Mouse (Mus musculus) adrenal gland, adult (tissue): ENCODE data around the gene Il10ra.
A peak's percentile ranks its signal among the peaks of the same experiment; 100 is the strongest.

Experiments
- DNase-seq, 2 experiments: peaks; one replicate each; pipeline ENCODE4 v3.0.0; 2022 to 2023; ENCODE audit warnings: low spot score in 1 of 2; ENCODE audit not compliant: inconsistent age in 2 of 2

The Il10ra gene

GRCm38 (mm10) chr9:45268597-45269325 lies at the start of gene Il10ra:
Gene Il10ra, minus strand, starts transcription at chr9:45269149.
- peak; percentile 68 to 84 for DNase-seq

GRCm38 (mm10) chr9:45317635-45318034 lies 48.7 kb upstream of the Il10ra start:
- DNase-seq = peak in 1 of 2 experiments; percentile 74

- no peak for DNase-seq
These were observed 45.0 kb upstream of the Il10ra start for GRCm38 (mm10) chr9:45313913-45314312.

GRCm38 (mm10) chr9:45311858-45312257 lies 42.9 kb upstream of the Il10ra start:
- DNase-seq = no peak

GRCm38 (mm10) chr9:45308521-45308920 lies 39.6 kb upstream of the Il10ra start:
- DNase-seq = peak in 1 of 2 experiments; percentile 78

- peak; percentile 58 to 78 for DNase-seq
These were observed 37.9 kb upstream of the Il10ra start for GRCm38 (mm10) chr9:45306746-45307410.

- no peak for DNase-seq
These were observed 32.8 kb upstream of the Il10ra start for GRCm38 (mm10) chr9:45301771-45302170.

GRCm38 (mm10) chr9:45300422-45301104 lies 31.6 kb upstream of the Il10ra start:
- peak; percentile 92 to 98 for DNase-seq

GRCm38 (mm10) chr9:45299231-45300006 lies 30.5 kb upstream of the Il10ra start:
- DNase-seq = peak; percentile 24 to 59

GRCm38 (mm10) chr9:45294210-45295011 lies 25.5 kb upstream of the Il10ra start:
- no peak for DNase-seq

- DNase-seq = no peak
These were observed 22.7 kb upstream of the Il10ra start for GRCm38 (mm10) chr9:45291481-45292168.

GRCm38 (mm10) chr9:45282466-45282865 lies 13.5 kb upstream of the Il10ra start:
- no peak for DNase-seq

GRCm38 (mm10) chr9:45280891-45281290 lies 11.9 kb upstream of the Il10ra start:
- no peak for DNase-seq

GRCm38 (mm10) chr9:45280059-45280458 lies 11.1 kb upstream of the Il10ra start:
- DNase-seq = no peak

GRCm38 (mm10) chr9:45274635-45275034 lies 5.7 kb upstream of the Il10ra start:
- DNase-seq = no peak

- DNase-seq = no peak
These were observed 5.3 kb upstream of the Il10ra start for GRCm38 (mm10) chr9:45274218-45274617.

- DNase-seq = no peak
These were observed 3.3 kb upstream of the Il10ra start for GRCm38 (mm10) chr9:45272213-45272612.

- no peak for DNase-seq
These were observed 870 bp downstream of the Il10ra start for GRCm38 (mm10) chr9:45268079-45268478.

GRCm38 (mm10) chr9:45267099-45267498 lies 1.9 kb downstream of the Il10ra start:
- DNase-seq = no peak

- DNase-seq = no peak
These were observed 7.1 kb downstream of the Il10ra start for GRCm38 (mm10) chr9:45261872-45262271.
